Mouse (Mus musculus) spleen, adult 12 weeks (tissue): ENCODE measurements around the gene Pdxk.
A peak's percentile ranks its signal among the peaks of the same experiment; 100 is the strongest.
"Not testable (repeated sequence)": the region's sequence is repeated elsewhere in the genome, so short reads cannot be mapped to it uniquely, and the experiment has no call there.

Source experiments
- DNase-seq: peaks from one replicate; pipeline ENCODE4 v3.0.0; 2022; ENCODE audit warnings: low spot score

The Pdxk gene

GRCm38 (mm10) chr10:78417888-78418287, 46.9 kb downstream of the Pdxk start:
- DNase-seq: no peak

GRCm38 (mm10) chr10:78414936-78415335, 49.8 kb downstream of the Pdxk start:
- DNase-seq: not testable (repeated sequence)

DNA sequence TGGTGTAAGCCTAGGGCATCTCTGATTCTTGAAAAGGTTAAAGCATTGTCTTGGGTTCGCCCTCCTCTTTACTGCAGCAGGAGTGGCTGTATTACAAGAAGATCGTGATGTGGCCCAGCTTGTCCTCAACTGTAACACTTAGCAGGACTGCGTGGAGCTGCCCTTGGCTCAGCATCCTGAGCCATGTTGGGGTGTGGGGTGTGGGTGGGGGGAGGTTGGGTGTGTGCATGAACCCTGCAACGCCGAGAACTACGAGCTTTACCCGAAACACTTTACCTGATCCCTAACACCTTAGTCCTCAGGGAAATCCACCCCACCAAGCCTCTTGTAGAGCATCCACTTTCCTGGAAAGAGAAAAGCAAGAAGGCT, 51.6 kb downstream of the Pdxk start:
- DNase-seq: no peak

- DNase-seq: peak; percentile 91
Measured at GRCm38 (mm10) chr10:78412319-78413151, 52.2 kb downstream of the Pdxk start, which contains the start of gene Rrp1. TSS of gene Rrp1 (minus strand) at chr10:78413043.

GRCm38 (mm10) chr10:78411851-78412250, 52.9 kb downstream of the Pdxk start:
- DNase-seq: no peak

DNA sequence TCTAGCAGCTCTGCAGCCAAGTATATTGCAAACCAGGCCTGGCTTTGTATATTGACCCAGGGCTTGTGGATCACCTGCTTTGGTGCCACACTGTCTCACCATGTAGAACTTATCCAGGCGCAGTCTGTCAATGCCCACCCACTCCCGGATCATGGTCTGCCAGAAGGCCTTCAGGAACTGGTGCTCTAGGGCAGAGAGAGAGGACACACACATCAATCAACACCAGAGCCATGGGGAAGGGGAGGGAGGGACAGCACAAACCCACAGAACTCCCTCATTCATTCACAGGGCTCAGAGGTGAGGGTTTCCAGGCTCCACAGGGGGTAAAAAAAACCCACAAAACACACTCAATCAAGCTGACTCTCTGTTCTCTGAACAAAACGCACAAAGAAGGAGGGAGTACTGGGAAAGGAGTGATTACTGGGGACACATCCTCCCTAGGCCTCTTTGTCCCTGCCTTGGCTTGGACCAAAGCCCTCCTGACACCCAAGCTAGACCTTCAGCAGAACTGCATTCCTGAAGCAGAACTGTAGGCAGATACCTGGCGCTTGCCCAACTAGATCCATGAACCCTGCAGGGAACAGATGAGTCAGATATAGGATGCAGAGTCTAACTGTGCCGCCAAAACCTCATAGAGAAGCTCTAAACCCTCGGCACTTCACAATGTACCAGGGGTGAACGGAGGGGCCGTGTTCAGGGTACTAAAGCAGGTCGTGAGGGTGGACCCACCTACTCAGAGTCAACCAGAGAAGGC, 55.6 kb downstream of the Pdxk start:
- DNase-seq: no peak

- DNase-seq: no peak
Measured at GRCm38 (mm10) chr10:78407132-78407531, 57.6 kb downstream of the Pdxk start.

- DNase-seq: no peak
Measured at GRCm38 (mm10) chr10:78406152-78406551, 58.6 kb downstream of the Pdxk start.

DNA sequence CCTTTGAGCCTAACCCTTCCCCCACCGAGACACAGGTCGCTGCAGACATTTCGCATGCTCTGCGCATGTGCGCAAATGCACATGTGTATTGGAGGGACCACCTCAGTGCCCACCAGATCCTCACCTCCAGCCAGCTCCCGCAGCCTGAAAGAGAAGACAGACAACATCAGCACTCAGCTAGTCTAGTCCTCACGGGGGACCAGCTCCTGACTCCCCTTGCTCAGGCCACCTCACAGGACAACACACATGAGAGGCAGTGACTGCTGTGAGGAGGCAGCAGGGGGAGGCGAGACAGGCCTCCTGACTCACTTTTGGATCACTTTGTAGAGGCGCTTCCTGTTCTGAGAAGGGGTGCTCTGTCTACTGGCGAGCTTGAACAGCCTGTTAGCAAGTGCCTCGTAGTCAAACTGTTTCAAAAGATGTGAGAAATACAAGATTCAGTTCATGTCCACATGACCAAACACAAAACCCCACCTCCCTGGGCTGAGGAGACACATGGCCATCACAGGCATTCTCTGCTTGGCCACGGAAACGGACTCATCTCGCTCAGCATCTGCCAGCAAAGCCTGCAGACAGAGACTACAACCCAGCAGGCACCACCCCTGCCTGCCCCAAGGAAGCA, 62.4 kb downstream of the Pdxk start:
- DNase-seq: no peak

- DNase-seq: no peak
Measured at GRCm38 (mm10) chr10:78401127-78401526, 63.6 kb downstream of the Pdxk start.

DNA sequence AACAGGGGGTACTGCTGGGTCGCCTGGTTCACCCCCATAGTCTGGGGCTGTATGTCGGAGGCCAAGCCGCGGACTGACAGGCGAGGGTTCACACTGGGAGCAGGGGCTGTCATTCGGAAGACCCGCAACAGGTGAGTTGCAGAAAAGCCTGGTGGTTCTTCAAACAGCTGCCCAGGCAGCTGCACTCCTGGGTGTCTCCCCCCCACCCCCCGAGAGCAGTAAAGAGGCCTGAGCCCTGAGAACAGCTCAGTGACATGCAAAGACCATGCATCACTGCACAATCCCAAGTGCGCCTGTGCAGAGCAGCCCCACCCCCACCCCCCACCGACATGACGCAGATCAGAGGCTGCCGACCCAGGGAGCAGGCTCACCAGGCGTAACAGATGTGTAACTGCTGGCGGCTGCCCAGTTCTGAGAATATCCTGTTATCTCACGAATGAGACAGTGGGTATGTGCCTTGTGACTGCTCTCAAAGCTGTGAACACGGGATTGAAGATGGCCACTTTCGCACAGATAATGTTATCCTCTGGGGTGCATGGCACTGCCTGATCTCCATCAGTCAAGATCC, 65.6 kb downstream of the Pdxk start:
- DNase-seq: peak; percentile 19

DNA sequence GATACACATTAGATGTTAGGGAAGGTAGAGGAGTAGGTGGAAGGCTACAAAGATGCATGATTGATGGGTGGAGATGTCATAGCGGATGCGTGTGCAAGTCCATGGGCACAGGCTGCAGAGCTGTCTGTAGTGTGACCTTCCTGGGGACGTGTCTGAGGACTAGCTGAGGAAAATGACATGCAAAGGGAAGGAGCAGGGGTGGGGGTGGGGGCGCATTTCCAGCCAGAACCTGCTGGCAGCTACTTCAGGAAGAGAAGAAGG, 68.2 kb downstream of the Pdxk start:
- no peak for DNase-seq

DNA sequence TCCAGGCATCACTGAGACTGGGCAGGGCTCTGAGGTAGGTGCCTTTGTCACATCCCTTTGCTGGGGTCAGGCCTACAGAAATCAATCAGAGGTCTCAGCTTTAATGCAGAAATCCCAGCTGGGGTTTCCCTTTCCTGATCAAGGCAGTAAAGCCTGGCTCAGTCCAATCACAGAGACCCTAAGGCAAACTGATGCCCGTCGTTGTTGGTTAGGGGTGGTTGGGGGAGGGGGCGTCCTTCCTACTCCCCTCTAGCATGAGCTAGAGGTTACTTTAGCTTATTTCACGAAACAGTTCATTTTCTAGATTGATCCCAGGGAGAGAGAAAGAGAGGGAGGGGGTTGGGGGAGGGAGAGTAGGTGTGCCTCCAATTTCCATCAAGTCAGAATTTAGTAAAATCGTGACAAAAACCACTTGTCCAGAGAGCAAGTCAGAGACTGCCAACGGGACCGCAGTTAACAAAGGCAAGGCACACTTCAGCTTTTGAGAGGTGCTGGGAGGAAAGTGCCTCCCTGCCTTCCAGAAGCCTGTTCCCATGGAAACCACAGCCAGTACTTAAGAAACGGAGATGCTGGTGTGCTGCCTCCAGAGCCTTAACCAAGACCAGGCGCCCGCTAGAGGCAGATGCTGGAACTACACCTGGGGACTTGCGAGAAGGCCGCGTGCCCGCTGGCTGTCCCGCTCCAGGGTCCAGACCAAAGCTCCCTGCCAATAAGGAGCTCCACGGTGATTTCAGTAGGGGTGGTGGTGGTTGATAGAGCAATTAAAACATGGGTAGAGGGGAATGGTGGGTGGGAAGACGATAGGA, 68.8 kb downstream of the Pdxk start:
- DNase-seq: peak; percentile 82

GRCm38 (mm10) chr10:78395377-78395776, 69.4 kb downstream of the Pdxk start:
- DNase-seq: no peak

DNA sequence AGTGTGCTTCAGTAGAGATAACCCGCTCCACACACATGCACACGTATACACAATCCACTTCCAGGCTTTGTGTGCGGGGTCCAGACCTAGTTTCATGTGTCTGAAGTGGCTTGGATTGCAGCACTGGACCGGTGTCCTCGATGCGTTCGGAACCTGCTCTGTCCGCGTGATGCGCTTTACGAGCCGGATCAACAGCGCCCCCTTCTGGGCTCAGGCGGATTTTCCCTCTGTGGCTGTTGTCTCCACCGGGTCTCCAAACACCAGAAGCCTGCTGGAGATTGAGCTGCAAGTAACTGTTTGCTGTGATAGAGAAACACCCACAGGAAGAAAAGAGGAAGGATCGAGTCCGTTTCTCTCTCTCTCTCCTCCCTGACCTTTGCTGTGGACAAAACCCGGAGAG, 72.7 kb downstream of the Pdxk start:
- DNase-seq: peak; percentile 68

DNA sequence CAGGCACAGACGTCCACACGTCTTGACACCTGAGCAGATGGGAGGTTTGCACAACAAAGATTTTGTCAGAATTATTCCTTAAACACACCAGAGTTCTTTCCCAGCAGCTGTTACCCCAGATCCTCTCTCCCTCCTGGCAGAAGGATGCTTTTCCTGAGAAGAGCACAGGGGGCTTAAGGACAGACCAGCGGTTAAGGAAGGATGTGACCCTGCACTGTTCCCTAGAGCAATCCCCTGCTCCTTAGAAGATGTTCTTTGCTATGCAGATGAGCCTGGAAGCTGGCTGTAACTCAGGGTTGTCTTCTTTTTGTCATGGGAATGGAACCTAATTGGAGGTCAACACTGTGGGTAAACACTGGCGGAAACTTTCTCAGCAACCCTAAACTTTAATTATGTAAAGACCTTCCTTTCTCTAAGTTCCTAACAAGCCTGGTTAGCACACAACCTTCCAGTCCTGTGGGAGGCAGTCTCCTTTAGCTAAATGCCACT, 73.7 kb downstream of the Pdxk start:
- no peak for DNase-seq

- DNase-seq: no peak
Measured at GRCm38 (mm10) chr10:78388216-78388980, 76.4 kb downstream of the Pdxk start.
